Mouse (Mus musculus) megakaryocyte, embryonic 14.5 days (primary cell): Measurements from ENCODE around the gene Arhgap36. TPM values are rescaled to one million over a fixed set of nuclear protein-coding genes. Genes with fewer than 3 reads are reported as not detected.

ENCODE experiments used
- H3K27me3 ChIP-seq: replicated peaks from 2 replicates; pipeline ENCODE3; 2012; ENCODE audit warnings: inconsistent platforms
- H3K36me3 ChIP-seq: replicated peaks from 2 replicates; pipeline ENCODE3; 2012; ENCODE audit warnings: low read length, inconsistent platforms, mixed read lengths
- H3K4me1 ChIP-seq: 2 replicates; pipeline ENCODE4 v1.6.1; 2012; ENCODE audit warnings: inconsistent platforms
- H3K4me3 ChIP-seq: replicated peaks from 2 replicates; pipeline ENCODE3; 2012; ENCODE audit warnings: moderate library complexity, mild to moderate bottlenecking, inconsistent platforms
- H3K9me3 ChIP-seq: 2 replicates; pipeline ENCODE4 v1.6.1; 2012; ENCODE audit warnings: inconsistent platforms
- FLI1 ChIP-seq: IDR thresholded peaks from 2 replicates; pipeline ENCODE4 v1.6.1; 2012; ENCODE audit warnings: low read length, inconsistent platforms, mixed read lengths
- GATA1 ChIP-seq: IDR thresholded peaks from 3 replicates; pipeline ENCODE4 v1.6.1; 2012; ENCODE audit warnings: mixed read lengths, low read length, inconsistent platforms, borderline replicate concordance
- polyA plus RNA-seq: library from polyadenylated mRNA; stranded (reverse); fragments of >175 nt; gene quantifications from 2 replicates; pipeline ENCODE4 v1.2.3, GENCODE M21; 2012; ENCODE audit warnings: low replicate concordance; ENCODE audit not compliant: insufficient read depth

The Arhgap36 gene
- not detected in 2 replicates for polyA plus RNA-seq

- H3K27me3 ChIP-seq = peaks cover 12% of the 10 kb centered on the region
- no peaks in the 10 kb centered on the region for H3K4me1 ChIP-seq
- no peak within 1 kb of the TSS for H3K4me3 ChIP-seq
- no peaks in the 10 kb centered on the region for H3K9me3 ChIP-seq
- TF ChIP-seq FLI1 (no peak), GATA1 (no peak)
- no peaks in the 10 kb centered on the region for H3K36me3 ChIP-seq
Observed at GRCm38 (mm10) chrX:49463442-49463970, at the start of gene Arhgap36. Gene Arhgap36 (plus strand): TSS chrX:49463945.

- TF ChIP-seq FLI1 (no peak), GATA1 (no peak)
- H3K4me1 ChIP-seq = no peaks in the 10 kb centered on the region
- no peak overlapping the region for H3K4me3 ChIP-seq
- H3K9me3 ChIP-seq = no peaks in the 10 kb centered on the region
- peaks cover 4% of the 10 kb centered on the region for H3K27me3 ChIP-seq
- H3K36me3 ChIP-seq = no peaks in the 10 kb centered on the region
Observed at GRCm38 (mm10) chrX:49457781-49458180, 6.0 kb upstream of the Arhgap36 start.

DNA sequence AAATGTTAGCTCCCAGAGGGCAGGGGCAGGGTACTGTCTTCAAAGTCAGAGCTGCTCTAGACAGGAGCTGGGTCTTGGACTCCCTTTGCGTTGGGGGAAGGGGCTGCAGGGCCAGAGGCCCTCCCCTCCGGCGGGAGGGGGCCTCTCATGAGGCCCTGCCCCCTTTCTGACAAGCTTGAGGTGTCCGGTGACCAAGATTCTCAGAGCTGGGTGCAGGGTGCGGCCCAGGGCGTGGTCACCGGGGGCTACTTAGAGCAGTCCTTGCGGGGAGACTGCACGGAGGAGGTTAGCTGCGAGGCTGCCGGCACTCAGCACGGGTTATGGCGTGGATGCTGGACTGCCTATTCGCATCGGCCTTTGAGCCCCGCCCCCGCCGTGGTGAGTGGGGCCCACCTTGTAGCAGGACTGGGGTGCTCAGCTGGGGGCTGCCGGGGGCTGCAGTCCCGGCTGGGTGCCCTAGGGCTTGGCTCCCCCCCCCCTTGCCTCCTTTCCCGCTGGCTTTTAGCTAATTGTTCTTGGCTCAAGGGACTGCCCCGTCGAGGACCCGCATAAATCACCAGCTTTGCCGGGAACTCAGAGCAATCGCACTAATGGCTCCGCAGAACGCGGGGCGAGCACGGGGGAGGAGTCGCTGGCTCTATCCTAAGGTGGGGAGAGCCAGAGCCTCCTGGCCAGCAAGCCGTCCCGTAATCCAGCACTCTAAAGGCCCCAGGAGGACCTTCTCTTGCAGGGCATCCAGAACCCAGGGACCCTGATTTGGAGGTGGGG lies 6.7 kb downstream of the Arhgap36 start:
- Histone ChIP-seq H3K9me3 (no peaks in the 10 kb centered on the region), H3K4me3 (peak overlapping the region; percentile 59)
- TF ChIP-seq GATA1 = no peak
- no peak for TF ChIP-seq FLI1

DNA sequence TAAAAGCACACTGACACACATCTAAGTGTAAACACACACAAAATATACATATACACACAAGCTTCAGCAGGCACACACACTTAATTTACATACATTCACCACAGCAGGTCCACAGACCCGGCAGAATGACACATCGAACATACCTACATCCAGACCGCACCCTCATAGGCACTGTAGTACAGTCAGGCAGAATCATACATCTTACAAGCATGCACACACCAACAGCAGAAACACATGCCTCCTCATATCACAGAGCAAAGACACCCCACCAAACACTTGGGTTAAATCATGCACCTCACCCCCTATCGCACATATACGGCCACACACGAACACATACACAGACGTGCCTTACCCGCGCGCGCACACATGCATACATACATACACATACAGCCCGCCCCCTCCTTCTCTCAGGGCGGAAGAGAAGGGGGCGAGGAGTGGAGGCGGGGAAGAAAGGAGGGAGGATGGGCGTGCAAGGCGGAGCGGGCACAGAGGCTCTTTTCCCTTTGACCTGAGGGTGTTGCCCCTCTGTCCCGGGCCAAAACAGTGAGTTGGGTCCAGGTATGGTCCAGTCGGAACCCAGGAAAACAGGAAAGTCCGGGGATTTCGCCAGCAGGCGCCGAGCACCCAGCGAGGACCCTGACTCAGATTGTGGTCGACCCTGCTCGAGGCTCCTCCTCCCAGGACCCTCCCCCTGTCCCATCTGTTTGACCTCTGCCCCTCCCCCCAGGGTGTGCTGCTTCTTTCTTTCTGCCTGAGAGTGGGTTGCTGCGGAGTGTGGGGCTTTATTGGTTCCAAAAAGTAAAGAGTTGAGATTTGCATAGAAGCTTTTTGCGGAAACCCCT lies 16.4 kb downstream of the Arhgap36 start:
- TF ChIP-seq FLI1 (no peak), GATA1 (no peak)
- no peaks in the 10 kb centered on the region for H3K4me1 ChIP-seq
- no peaks in the 10 kb centered on the region for H3K36me3 ChIP-seq
- peaks cover 50% of the 10 kb centered on the region for H3K27me3 ChIP-seq
- no peaks in the 10 kb centered on the region for H3K9me3 ChIP-seq
- H3K4me3 ChIP-seq = peak overlapping the region; percentile 11

More for the DNA sequence above, 6.7 kb downstream of the Arhgap36 start:
- H3K36me3 ChIP-seq = no peaks in the 10 kb centered on the region
- peaks cover 23% of the 10 kb centered on the region for H3K27me3 ChIP-seq
- H3K4me1 ChIP-seq = no peaks in the 10 kb centered on the region

DNA sequence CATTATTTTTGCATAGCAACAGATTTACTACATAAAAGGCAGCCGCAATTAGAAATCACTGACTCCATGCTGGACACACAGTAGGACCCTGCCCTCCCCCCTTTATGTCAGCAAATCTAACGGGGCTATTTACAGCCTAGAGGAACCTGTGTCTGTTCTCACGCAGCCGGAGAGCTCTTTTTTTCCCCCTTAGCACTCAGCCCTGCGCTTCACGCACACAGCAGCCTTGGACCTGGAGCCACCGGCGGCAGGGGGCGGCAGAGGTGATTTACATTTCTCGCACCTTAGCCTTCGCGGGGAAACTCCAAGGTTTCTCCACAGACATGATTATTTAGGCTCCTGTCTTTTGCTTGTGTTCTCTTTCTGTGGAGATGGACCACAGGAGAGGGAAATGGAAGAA lies 17.1 kb downstream of the Arhgap36 start:
- no peaks in the 10 kb centered on the region for H3K4me1 ChIP-seq
- no peak for TF ChIP-seq FLI1
- no peak for TF ChIP-seq GATA1
- no peaks in the 10 kb centered on the region for H3K9me3 ChIP-seq
- no peaks in the 10 kb centered on the region for H3K36me3 ChIP-seq
- H3K4me3 ChIP-seq = no peak overlapping the region
- peaks cover 51% of the 10 kb centered on the region for H3K27me3 ChIP-seq

DNA sequence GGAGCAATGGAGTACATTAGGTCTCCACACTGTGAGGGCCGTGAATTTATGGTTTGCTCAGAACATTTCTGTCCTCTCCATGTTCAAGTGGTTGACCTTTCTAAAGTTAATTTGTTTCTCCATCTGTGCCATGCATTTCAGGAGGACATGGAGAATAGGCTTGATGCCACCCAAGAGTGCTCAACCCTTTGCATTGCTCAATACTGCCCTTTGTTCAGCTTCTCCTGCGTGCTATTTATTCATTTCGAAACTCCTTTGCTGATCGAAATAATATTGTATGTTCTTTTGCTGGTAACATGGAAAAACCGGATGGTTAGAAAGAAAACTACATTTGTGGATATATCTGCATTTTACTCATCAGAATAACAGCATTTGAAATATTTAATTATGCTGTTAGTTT lies 25.4 kb downstream of the Arhgap36 start:
- TF ChIP-seq FLI1 = no peak
- TF ChIP-seq GATA1 = no peak
- peaks cover 28% of the 10 kb centered on the region for H3K27me3 ChIP-seq
- H3K9me3 ChIP-seq = peaks cover 10% of the 10 kb centered on the region
- no peak overlapping the region for H3K4me3 ChIP-seq
- H3K36me3 ChIP-seq = no peaks in the 10 kb centered on the region
- no peaks in the 10 kb centered on the region for H3K4me1 ChIP-seq

DNA sequence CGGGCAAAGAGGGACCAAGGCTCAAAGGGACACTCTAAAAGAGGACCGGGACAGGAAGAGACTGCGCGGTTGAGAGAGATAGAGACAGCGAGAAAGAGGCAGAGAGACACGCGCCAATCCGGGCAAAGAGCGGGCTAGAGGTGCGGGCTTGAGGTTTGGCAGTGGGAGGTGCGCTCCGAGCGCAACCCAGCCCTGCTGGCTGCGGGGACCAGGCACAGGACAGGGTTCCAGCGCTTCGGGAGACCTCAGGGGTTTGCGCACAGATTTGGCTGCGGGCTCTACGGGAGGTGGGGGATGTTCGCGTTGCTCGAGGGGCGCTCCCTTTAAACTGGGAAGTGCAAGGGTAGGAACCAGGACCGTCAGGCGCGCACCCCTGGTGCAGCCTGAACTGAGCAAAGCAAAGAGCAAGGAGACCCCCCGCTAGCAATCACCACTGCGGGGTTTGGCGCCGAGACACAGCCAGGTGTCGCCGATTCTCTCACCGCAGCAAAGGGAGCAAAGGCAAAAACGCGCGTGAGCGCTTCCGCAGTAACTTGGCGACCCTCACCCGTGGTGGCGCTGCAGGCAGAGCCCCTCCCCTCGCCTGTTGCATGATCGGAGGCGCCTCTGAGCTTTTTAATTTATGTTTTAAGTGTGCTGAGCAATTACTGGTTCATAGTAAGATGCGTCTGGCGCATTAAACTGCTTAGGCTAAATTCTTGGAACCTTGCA lies 30.1 kb downstream of the Arhgap36 start:
- Histone ChIP-seq H3K9me3 (peaks cover 14% of the 10 kb centered on the region), H3K4me1 (no peaks in the 10 kb centered on the region), H3K36me3 (no peaks in the 10 kb centered on the region), H3K4me3 (no peak overlapping the region), H3K27me3 (peaks cover 31% of the 10 kb centered on the region)
- TF ChIP-seq FLI1 (no peak), GATA1 (no peak)

Other genes starting within 250 kb of the Arhgap36 start
- 1.7 and 2.9 TPM in 2 replicates for gene Enox2, start 175.7 kb upstream of the Arhgap36 start, polyA plus RNA-seq
- gene Olfr1320, start 208.4 kb downstream of the Arhgap36 start, polyA plus RNA-seq = not detected in 2 replicates